Mouse (Mus musculus) spleen, adult 2 months (tissue): ENCODE results near the gene Phb2. TPM values are rescaled to one million over a fixed set of nuclear protein-coding genes. Genes with fewer than 3 reads are reported as not detected.
A peak's percentile ranks its signal among the peaks of the same experiment; 100 is the strongest.

Source experiments
- DNase-seq, 2 experiments: peaks; one replicate each; pipeline versions ENCODE4 v3.0.0 to v3.0.0-alpha.2; 2012 to 2021; ENCODE audit warnings: low spot score in 2 of 2, low read depth in 1 of 2
- H3K27ac ChIP-seq: fragments of 200-500 bp; 2 replicates; pipeline ENCODE4 v1.5.1; 2012; ENCODE audit warnings: low read length, inconsistent platforms; ENCODE audit not compliant: insufficient read depth
- H3K27me3 ChIP-seq: fragments of 200-500 bp; 2 replicates; pipeline ENCODE4 v1.6.1; 2012; ENCODE audit warnings: mild to moderate bottlenecking, moderate library complexity, low read length, inconsistent platforms; ENCODE audit not compliant: control insufficient read depth, insufficient read depth
- H3K36me3 ChIP-seq: fragments of 200-500 bp; 2 replicates; pipeline ENCODE4 v1.6.1; 2012; ENCODE audit warnings: mild to moderate bottlenecking, low read length, inconsistent platforms; ENCODE audit not compliant: control insufficient read depth, insufficient read depth
- H3K4me1 ChIP-seq: fragments of 200-500 bp; 2 replicates; pipeline ENCODE4 v1.6.1; 2011; ENCODE audit warnings: inconsistent platforms; ENCODE audit not compliant: control insufficient read depth, insufficient read depth, insufficient read length
- H3K4me3 ChIP-seq: fragments of 200-500 bp; 2 replicates; pipeline ENCODE4 v1.5.1; 2011; ENCODE audit warnings: mild to moderate bottlenecking, inconsistent platforms; ENCODE audit not compliant: insufficient read depth, insufficient read length; ENCODE audit errors: extremely low read depth
- CTCF ChIP-seq: fragments of 200-500 bp; IDR thresholded peaks from 2 replicates; pipeline ENCODE4 v1.5.1; 2011; ENCODE audit warnings: mild to moderate bottlenecking, inconsistent platforms; ENCODE audit not compliant: insufficient read depth, insufficient read length, insufficient replicate concordance; ENCODE audit errors: extremely low read depth
- POLR2A ChIP-seq: fragments of 200-500 bp; IDR thresholded peaks from 2 replicates; pipeline ENCODE4 v1.6.1; 2011; ENCODE audit warnings: low read depth, low read length, inconsistent platforms
- WGBS: fragments of 180-500 bp; shearing (Covaris S2); methylation state at CpG from one replicate; pipeline ENCODE4 v1.1.7; 2018; 5-methylcytosine and 5-hydroxymethylcytosine counted together
- polyA plus RNA-seq: library from polyadenylated mRNA; depleted of rRNA; stranded (reverse); fragments of >200 nt; gene quantifications from 2 replicates; pipeline ENCODE4 v1.2.3, GENCODE M21; 2012; rRNA removed

Gene Phb2
- polyA plus RNA-seq, 1 experiment, result 103 TPM

DNA sequence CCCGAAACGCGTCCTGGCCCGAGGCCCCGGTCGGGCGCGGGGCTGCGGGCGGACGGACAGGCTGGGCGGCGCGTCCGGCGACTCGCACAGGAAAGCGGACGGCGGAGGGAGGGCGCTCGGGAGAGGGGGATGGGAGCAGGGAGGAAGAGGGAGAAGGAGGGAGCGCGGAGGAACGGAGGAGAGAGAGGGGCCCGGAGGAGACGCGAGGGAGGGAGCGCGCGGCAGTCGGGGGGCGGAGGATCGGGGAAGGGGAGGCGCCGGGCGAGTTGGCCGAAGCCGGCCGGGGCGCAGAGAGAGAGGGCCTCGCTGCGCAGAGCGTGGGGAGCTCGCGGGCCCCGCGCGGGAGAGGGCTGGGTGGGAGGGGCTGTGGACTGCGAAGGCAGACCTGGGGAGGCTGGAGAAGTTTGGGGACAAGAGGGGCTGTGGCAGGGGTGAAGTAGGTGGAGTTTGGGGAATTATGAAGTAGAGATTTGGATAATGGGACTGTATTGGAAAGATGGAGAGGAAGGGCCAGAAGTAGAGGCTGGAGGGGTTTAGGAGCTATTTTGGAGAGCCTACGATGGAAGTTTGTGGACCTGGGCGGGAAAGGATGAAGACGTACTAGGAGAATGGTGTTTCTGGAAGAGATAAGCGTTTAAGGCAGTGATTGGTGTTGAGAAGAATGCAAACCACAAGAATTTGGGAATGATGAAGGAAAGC is 44.7 kb downstream of the Phb2 start:
- peak overlapping the region; percentile 63 for H3K27ac ChIP-seq
- DNase-seq, result peak in 1 of 2 experiments; percentile 55
- WGBS, result 5% methylated on average over 48 of the region's 54 CpGs
- no peaks in the 10 kb centered on the region for H3K27me3 ChIP-seq
- H3K36me3 ChIP-seq, result no peaks in the 10 kb centered on the region
- no peaks in the 10 kb centered on the region; the same call in 1 of the 2 replicates for H3K4me1 ChIP-seq
- H3K4me3 ChIP-seq, result peak overlapping the region; percentile 91
- no peak for TF ChIP-seq POLR2A
- TF ChIP-seq CTCF, result no peak

DNA sequence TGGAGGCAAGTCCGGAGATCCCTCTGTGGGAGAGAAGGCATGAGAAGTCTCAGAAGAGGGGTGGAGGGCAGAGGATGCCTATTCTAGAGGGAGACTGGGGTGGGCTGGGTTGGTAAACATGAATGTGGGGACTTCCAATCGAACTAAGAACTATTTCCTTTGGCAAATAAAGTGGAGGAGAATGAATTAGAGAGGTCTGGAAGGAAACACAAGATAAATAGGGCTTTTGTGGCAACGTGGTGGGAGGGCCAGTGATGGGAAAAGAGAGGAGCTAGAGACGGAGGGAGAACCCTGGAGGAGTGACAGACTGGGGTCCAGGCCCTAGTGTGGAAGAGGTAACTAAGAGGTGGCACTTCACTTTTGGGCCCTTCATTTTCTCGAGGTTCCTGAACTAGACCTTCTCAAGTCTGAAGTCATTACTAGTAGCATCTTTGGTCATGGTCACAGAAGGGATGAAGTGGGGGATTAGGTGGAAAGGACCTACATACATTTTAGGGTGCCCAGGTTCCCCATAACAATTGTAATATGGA is 45.3 kb downstream of the Phb2 start:
- 0 out of 2 replicates have a peak overlapping the region, but pooled peaks have one; percentile 11 for H3K27ac ChIP-seq

DNA sequence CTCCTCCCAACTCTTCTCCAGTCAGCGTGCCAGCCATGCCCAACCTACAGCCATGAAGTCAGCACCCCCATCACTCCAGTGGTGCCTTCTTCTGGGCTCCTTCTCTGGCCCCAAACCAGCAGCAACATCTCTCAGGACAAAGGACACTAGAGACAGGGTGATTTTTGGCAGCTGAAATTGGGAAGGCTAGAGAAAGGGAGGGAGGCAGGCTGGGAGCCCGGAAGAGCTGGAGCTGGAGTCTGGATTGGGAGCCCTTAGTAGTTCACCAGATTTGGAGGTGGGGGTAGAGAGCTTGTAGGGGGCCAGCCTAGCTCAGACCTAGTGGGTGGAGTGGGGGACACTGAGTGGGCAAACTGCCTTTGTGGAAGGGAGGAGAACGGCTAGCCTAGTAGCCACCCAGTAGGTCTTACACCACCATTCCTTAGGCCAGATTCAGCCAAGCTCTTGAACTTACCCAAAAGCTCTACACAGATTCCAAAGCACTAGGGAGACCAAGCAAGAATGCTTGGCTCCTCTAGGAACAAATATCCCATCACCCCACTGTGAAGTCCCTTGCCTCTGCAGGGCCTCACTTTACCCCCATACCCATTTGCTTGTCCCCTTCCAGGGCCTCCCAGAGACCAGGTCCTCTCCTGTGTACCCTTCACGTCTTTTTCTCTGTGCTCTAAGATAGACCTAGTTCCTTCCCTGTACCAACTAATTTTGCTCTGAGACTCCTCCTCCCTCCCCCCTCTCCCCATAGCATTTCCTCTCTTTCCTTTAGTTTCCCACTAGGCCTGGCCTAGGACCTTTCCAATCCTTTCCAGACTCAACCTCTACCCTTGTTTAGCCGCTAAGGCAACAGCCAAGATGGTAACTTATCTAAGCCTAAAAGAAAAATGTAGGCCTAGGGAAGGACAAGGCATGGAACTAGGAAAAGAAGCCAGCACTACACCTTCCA is 46.0 kb downstream of the Phb2 start:
- no peaks in the 10 kb centered on the region for H3K36me3 ChIP-seq
- no peak for DNase-seq
- no peak overlapping the region for H3K4me3 ChIP-seq
- H3K4me1 ChIP-seq, result no peaks in the 10 kb centered on the region; the same call in 1 of the 2 replicates
- no peaks in the 10 kb centered on the region for H3K27me3 ChIP-seq
- TF ChIP-seq CTCF, result no peak
- TF ChIP-seq POLR2A, result no peak
- WGBS, result 78% methylated on average over 5 of the region's 5 CpGs
- no peak overlapping the region for H3K27ac ChIP-seq

More for the DNA sequence above, 45.3 kb downstream of the Phb2 start:
- H3K4me3 ChIP-seq, result peak overlapping the region; percentile 91; the same call in 1 of the 2 replicates
- H3K27me3 ChIP-seq, result no peaks in the 10 kb centered on the region
- no peaks in the 10 kb centered on the region; the same call in 1 of the 2 replicates for H3K4me1 ChIP-seq
- no peak for TF ChIP-seq POLR2A
- TF ChIP-seq CTCF, result no peak
- no peak for DNase-seq
- WGBS, result 42% methylated on average over 5 of the region's 5 CpGs
- no peaks in the 10 kb centered on the region for H3K36me3 ChIP-seq

DNA sequence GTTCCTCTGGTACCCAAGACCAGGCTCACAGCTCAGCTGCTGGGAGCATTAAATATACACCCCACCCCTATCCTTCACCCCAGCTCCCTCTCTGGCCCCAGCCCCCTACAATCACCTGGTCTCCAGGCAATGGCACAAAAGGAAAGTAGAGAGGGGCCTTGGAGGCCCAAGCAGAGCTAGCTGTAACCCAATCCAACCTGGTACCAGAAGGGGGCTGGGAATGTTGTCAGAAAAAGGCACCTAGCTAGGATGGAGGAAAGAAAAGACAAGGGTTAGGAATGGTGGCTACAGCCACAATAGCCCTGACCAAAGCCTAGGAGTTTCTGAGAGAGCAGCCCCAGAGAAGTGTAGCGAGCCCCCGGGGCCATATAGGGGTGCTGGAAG is 46.7 kb downstream of the Phb2 start:
- no peak for TF ChIP-seq POLR2A
- TF ChIP-seq CTCF, result no peak
- no peaks in the 10 kb centered on the region for H3K36me3 ChIP-seq
- H3K27me3 ChIP-seq, result no peaks in the 10 kb centered on the region
- H3K4me3 ChIP-seq, result no peak overlapping the region
- no peaks in the 10 kb centered on the region; the same call in 1 of the 2 replicates for H3K4me1 ChIP-seq
- 49% methylated on average over 2 of the region's 2 CpGs for WGBS
- no peak for DNase-seq
- no peak overlapping the region for H3K27ac ChIP-seq

DNA sequence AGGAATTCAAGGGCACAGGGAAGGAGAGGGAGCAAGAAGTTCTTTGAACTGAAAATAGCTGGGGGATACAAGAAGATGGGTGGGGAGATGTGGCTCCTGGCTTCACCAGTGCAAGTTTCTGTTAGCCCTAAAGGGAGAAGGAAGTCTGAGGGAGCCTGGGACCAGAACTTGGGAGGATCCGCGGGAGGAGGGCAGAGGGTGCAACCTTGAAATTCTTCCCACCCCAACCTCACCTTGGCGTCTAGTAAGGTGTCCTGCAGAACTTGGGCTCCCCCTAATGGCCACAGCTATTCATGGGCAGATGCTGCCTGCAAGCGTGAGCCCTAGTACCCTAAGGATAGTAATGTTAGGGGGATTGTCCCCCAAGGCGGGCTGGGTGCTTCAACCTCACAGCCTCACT is 47.1 kb downstream of the Phb2 start:
- Histone ChIP-seq H3K27ac (no peak overlapping the region), H3K27me3 (no peaks in the 10 kb centered on the region), H3K4me3 (no peak overlapping the region), H3K36me3 (no peaks in the 10 kb centered on the region), H3K4me1 (no peaks in the 10 kb centered on the region; the same call in 1 of the 2 replicates)
- WGBS, result 4% methylated on average over 5 of the region's 5 CpGs
- peak; percentile 77 to 85 for DNase-seq
- TF ChIP-seq POLR2A (no peak), CTCF (peak; percentile 95; the same call in 1 of the 2 replicates)

DNA sequence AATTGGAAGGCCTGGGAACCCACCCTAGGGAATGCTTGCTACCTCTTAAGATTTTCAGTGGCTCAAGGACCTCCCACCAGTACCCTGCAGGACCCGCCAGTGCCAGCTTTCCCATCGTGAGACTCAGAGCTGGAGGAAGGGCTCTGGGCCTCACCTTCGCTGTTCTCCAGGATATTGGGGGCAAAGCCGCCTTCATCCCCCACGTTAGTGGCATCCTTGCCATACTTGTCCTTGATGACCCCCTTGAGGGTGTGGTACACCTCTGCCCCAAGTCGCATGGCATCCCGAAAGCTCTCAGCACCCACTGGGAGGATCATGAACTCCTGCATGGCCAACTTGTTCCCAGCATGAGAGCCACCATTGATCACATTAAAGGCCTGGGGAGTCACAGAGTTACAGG is 53.8 kb downstream of the Phb2 start:
- no peaks in the 10 kb centered on the region for H3K36me3 ChIP-seq
- no peak overlapping the region for H3K27ac ChIP-seq
- H3K4me3 ChIP-seq, result no peak overlapping the region
- DNase-seq, result no peak
- peaks cover 7% of the 10 kb centered on the region for H3K27me3 ChIP-seq
- peaks cover 9% of the 10 kb centered on the region; the same call in 1 of the 2 replicates for H3K4me1 ChIP-seq
- 87% methylated on average over 7 of the region's 7 CpGs for WGBS
- no peak for TF ChIP-seq POLR2A
- TF ChIP-seq CTCF, result no peak

Other genes starting within 250 kb of the Phb2 start
- 0.68 and 0.95 TPM in 2 replicates for gene Clstn3, start 247.5 kb upstream of the Phb2 start, polyA plus RNA-seq
- 1.3 and 1.5 TPM in 2 replicates for gene C1rl, start 219.2 kb upstream of the Phb2 start, polyA plus RNA-seq
- 17.8 and 20.1 TPM in 2 replicates for gene C1ra, start 199.9 kb upstream of the Phb2 start, polyA plus RNA-seq
- gene C1s1, start 170.0 kb upstream of the Phb2 start, polyA plus RNA-seq, result 30.0 and 39.4 TPM in 2 replicates
- 0.05 TPM in 1 of 2 replicates, not detected in the other for gene C1rb, start 142.0 kb upstream of the Phb2 start, polyA plus RNA-seq
- 0.04 and 0.07 TPM in 2 replicates for gene C1s2, start 76.3 kb upstream of the Phb2 start, polyA plus RNA-seq
- gene Lpcat3, start 49.3 kb upstream of the Phb2 start, polyA plus RNA-seq, result 65.1 and 70.0 TPM in 2 replicates
- gene Emg1, start 158 bp upstream of the Phb2 start, polyA plus RNA-seq, result 46.2 and 47.9 TPM in 2 replicates
- gene Ptpn6, start 26.4 kb downstream of the Phb2 start, polyA plus RNA-seq, result 281 and 332 TPM in 2 replicates
- 209 and 225 TPM in 2 replicates for gene Grcc10, start 29.0 kb downstream of the Phb2 start, polyA plus RNA-seq
- gene Gm45234, start 43.7 kb downstream of the Phb2 start, polyA plus RNA-seq, result not detected in 2 replicates
- gene Atn1, start 44.2 kb downstream of the Phb2 start, polyA plus RNA-seq, result 37.4 and 41.3 TPM in 2 replicates
- gene Eno2, start 57.3 kb downstream of the Phb2 start, polyA plus RNA-seq, result 2.9 and 3.2 TPM in 2 replicates
- gene Lrrc23, start 67.4 kb downstream of the Phb2 start, polyA plus RNA-seq, result 1.2 and 1.8 TPM in 2 replicates
- gene Spsb2, start 96.3 kb downstream of the Phb2 start, polyA plus RNA-seq, result 10.3 and 13.5 TPM in 2 replicates
- 74.7 and 89.3 TPM in 2 replicates for gene Tpi1, start 102.0 kb downstream of the Phb2 start, polyA plus RNA-seq
- gene Usp5, start 117.1 kb downstream of the Phb2 start, polyA plus RNA-seq, result 53.8 and 65.3 TPM in 2 replicates
- gene Cdca3, start 117.2 kb downstream of the Phb2 start, polyA plus RNA-seq, result 30.4 and 39.0 TPM in 2 replicates
- gene Gnb3, start 127.9 kb downstream of the Phb2 start, polyA plus RNA-seq, result 0.13 and 0.37 TPM in 2 replicates
- gene P3h3, start 145.4 kb downstream of the Phb2 start, polyA plus RNA-seq, result 9.3 and 10.8 TPM in 2 replicates
- gene Gpr162, start 151.6 kb downstream of the Phb2 start, polyA plus RNA-seq, result 2.7 and 3.0 TPM in 2 replicates
- gene Cd4, start 175.9 kb downstream of the Phb2 start, polyA plus RNA-seq, result 34.2 and 35.9 TPM in 2 replicates
- 10.9 and 18.2 TPM in 2 replicates for gene Lag3, start 199.4 kb downstream of the Phb2 start, polyA plus RNA-seq
- gene Ptms, start 207.8 kb downstream of the Phb2 start, polyA plus RNA-seq, result 450 and 549 TPM in 2 replicates
- 125 and 140 TPM in 2 replicates for gene Mlf2, start 219.1 kb downstream of the Phb2 start, polyA plus RNA-seq